Mouse (Mus musculus): ENCODE measurements around the gene Cdkn3. TPM values are rescaled to one million over a fixed set of nuclear protein-coding genes. Genes with fewer than 3 reads are reported as not detected.
"Not testable (repeated sequence)": the region's sequence is repeated elsewhere in the genome, so short reads cannot be mapped to it uniquely, and the experiment has no call there.

Gene Cdkn3
- total and polyA plus RNA-seq, 2 experiments = 0.31 TPM; not detected in 1

DNA sequence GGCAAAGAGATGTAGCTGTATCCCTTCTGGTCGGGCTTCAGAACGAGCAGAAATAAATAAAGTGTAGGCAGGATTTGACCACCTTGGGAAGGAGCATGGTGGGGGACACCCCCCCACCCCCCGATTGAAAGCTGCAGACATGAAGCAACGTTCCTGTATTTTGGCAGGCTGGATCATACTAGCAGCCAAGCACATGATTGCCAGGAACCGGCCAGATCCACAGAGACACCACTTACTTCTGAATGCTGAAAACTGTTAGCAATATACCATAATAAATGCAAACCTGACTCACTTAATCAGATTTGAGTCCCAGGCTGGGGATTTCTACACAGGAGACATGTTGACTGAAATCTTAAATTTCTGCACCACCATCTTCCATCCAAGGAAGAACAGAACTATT is 26.1 kb upstream of the Cdkn3 start:
- WGBS = 18% methylated on average over 5 of the region's 5 CpGs
- H3K4me1 ChIP-seq (ENCODE audit: control insufficient read depth, insufficient read depth, low read length) = peaks cover 6% of the 10 kb centered on the region

GRCm38 (mm10) chr14:46734761-46735455 is 25.4 kb upstream of the Cdkn3 start:
- no peak overlapping the region for H3K27ac ChIP-seq (replicated peaks; ENCODE audit: insufficient read depth, low read depth, low read length)
- no peaks in the 10 kb centered on the region for H3K79me2 ChIP-seq (ENCODE audit: control insufficient read depth, insufficient read depth, low read length)
- TF ChIP-seq POLR2A (IDR thresholded peaks at IDR 0.05; ENCODE audit: extremely low read depth, insufficient read depth, low read length) (no peak), CTCF (IDR thresholded peaks at IDR 0.05; ENCODE audit: low read depth, low read length) (no peak)
- no peak overlapping the region for H3K9ac ChIP-seq (ENCODE audit: low read depth, low read length)
- DNase-seq (ENCODE audit: extremely low read depth, low read depth, low spot score) = no peak
- no peaks in the 10 kb centered on the region for H3K27me3 ChIP-seq (ENCODE audit: control insufficient read depth, insufficient read depth, low read length)
- WGBS = 77% methylated on average over 14 of the region's 14 CpGs
- H3K36me3 ChIP-seq (ENCODE audit: control insufficient read depth, insufficient read depth, low read length) = no peaks in the 10 kb centered on the region
- H3K4me1 ChIP-seq (ENCODE audit: control insufficient read depth, insufficient read depth, low read length) = peaks cover 6% of the 10 kb centered on the region
- no peak overlapping the region for H3K4me3 ChIP-seq (ENCODE audit: insufficient read depth, low read depth, low read length)

More for the DNA sequence above, 26.1 kb upstream of the Cdkn3 start:
- no peak for DNase-seq (ENCODE audit: extremely low read depth, low read depth, low spot score)
- H3K9ac ChIP-seq (ENCODE audit: low read depth, low read length) = no peak overlapping the region
- H3K27me3 ChIP-seq (ENCODE audit: control insufficient read depth, insufficient read depth, low read length) = no peaks in the 10 kb centered on the region
- H3K79me2 ChIP-seq (ENCODE audit: control insufficient read depth, insufficient read depth, low read length) = no peaks in the 10 kb centered on the region
- no peak overlapping the region for H3K27ac ChIP-seq (replicated peaks; ENCODE audit: insufficient read depth, low read depth, low read length)
- TF ChIP-seq CTCF (IDR thresholded peaks at IDR 0.05; ENCODE audit: low read depth, low read length) (no peak), POLR2A (IDR thresholded peaks at IDR 0.05; ENCODE audit: extremely low read depth, insufficient read depth, low read length) (no peak)
- H3K4me3 ChIP-seq (ENCODE audit: insufficient read depth, low read depth, low read length) = no peak overlapping the region
- no peaks in the 10 kb centered on the region for H3K36me3 ChIP-seq (ENCODE audit: control insufficient read depth, insufficient read depth, low read length)

GRCm38 (mm10) chr14:46736366-46736765 is 24.0 kb upstream of the Cdkn3 start:
- DNase-seq (ENCODE audit: extremely low read depth, low read depth, low spot score) = no peak
- Histone ChIP-seq H3K27ac (replicated peaks; ENCODE audit: insufficient read depth, low read depth, low read length) (no peak overlapping the region), H3K27me3 (ENCODE audit: control insufficient read depth, insufficient read depth, low read length) (no peaks in the 10 kb centered on the region), H3K4me1 (ENCODE audit: control insufficient read depth, insufficient read depth, low read length) (peaks cover 6% of the 10 kb centered on the region), H3K4me3 (ENCODE audit: insufficient read depth, low read depth, low read length) (no peak overlapping the region), H3K79me2 (ENCODE audit: control insufficient read depth, insufficient read depth, low read length) (no peaks in the 10 kb centered on the region), H3K36me3 (ENCODE audit: control insufficient read depth, insufficient read depth, low read length) (no peaks in the 10 kb centered on the region), H3K9ac (ENCODE audit: low read depth, low read length) (no peak overlapping the region)
- 93% methylated on average over 4 of the region's 4 CpGs for WGBS
- no peak for TF ChIP-seq CTCF (IDR thresholded peaks at IDR 0.05; ENCODE audit: low read depth, low read length)
- TF ChIP-seq POLR2A (IDR thresholded peaks at IDR 0.05; ENCODE audit: extremely low read depth, insufficient read depth, low read length) = no peak

DNA sequence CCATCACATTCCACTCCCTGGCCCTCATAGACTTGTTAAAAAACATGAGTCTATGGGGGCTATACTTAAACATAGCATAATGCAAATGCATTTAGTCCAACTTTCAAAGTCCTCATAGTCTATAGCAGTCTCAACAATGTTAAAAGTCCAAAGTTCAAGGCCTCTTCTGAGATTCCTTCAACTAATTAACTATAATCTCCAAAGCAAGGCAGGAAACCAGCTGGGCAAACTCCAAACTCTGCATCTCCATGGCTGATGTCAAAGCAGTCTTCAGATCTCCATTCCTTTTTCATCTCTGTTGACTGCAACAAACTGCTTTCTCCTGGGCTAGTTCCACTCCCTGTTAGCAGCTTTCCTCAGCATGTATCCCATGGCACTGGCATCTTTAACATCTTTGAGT is 23.0 kb upstream of the Cdkn3 start:
- H3K4me3 ChIP-seq (ENCODE audit: insufficient read depth, low read depth, low read length); H3K36me3 ChIP-seq (ENCODE audit: control insufficient read depth, insufficient read depth, low read length); H3K9ac ChIP-seq (ENCODE audit: low read depth, low read length); DNase-seq (ENCODE audit: extremely low read depth, low read depth, low spot score); H3K27me3 ChIP-seq (ENCODE audit: control insufficient read depth, insufficient read depth, low read length); H3K27ac ChIP-seq (replicated peaks; ENCODE audit: insufficient read depth, low read depth, low read length); H3K4me1 ChIP-seq (ENCODE audit: control insufficient read depth, insufficient read depth, low read length); H3K79me2 ChIP-seq (ENCODE audit: control insufficient read depth, insufficient read depth, low read length): not testable (repeated sequence)

DNA sequence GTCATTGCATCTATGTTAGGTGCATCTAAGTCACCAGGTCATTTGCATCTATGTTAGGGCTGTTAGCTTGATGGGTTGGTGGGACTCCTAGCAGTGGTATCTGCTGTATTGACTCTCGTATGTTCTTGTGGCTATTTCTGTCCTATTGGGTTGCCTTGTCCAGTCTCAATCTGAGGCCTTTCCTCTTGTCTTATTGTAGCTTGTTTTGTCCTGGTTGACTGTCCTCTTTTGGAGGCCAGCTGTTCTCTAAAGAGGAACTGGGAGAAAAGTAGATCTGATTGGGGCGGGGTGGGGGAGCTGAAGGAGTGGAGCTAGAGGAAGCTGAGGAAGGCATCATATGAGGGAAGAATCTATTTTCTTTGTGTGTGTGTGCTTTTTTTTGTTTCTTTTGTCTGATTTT is 17.7 kb upstream of the Cdkn3 start:
- H3K79me2 ChIP-seq (ENCODE audit: control insufficient read depth, insufficient read depth, low read length) = no peaks in the 10 kb centered on the region
- H3K9ac ChIP-seq (ENCODE audit: low read depth, low read length) = no peak overlapping the region
- TF ChIP-seq CTCF (IDR thresholded peaks at IDR 0.05; ENCODE audit: low read depth, low read length) = no peak
- TF ChIP-seq POLR2A (IDR thresholded peaks at IDR 0.05; ENCODE audit: extremely low read depth, insufficient read depth, low read length) = no peak
- H3K27ac ChIP-seq (replicated peaks; ENCODE audit: insufficient read depth, low read depth, low read length) = no peak overlapping the region
- 90% methylated on average over 2 of the region's 2 CpGs for whole genome bisulfite sequencing
- no peak overlapping the region for H3K4me3 ChIP-seq (ENCODE audit: insufficient read depth, low read depth, low read length)
- H3K4me1 ChIP-seq (ENCODE audit: control insufficient read depth, insufficient read depth, low read length) = no peaks in the 10 kb centered on the region
- DNase-seq (ENCODE audit: extremely low read depth, low read depth, low spot score) = no peak
- H3K27me3 ChIP-seq (ENCODE audit: control insufficient read depth, insufficient read depth, low read length) = no peaks in the 10 kb centered on the region
- no peaks in the 10 kb centered on the region for H3K36me3 ChIP-seq (ENCODE audit: control insufficient read depth, insufficient read depth, low read length)

DNA sequence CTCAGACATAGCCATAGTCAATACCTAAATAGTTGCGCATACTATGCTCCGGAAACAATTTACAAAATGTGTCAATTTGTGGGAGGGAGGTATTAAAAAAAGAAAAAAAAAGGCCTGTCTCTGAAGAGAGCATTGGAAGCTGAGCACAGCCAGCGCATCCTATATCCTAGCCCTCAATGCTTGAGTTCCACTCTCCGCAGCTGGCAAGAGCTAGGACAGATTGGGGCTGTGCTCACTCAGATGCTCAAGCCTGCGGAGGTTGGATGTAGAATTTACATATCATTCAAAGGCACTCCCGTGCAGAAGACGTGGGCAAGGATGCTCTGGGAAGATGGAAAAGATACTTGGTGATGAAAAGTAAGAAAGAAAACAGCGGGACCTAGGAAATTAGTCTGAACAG is 14.9 kb upstream of the Cdkn3 start:
- no peaks in the 10 kb centered on the region for H3K27me3 ChIP-seq (ENCODE audit: control insufficient read depth, insufficient read depth, low read length)
- WGBS = 93% methylated on average over 8 of the region's 8 CpGs
- DNase-seq (ENCODE audit: extremely low read depth, low read depth, low spot score) = no peak
- no peaks in the 10 kb centered on the region for H3K4me1 ChIP-seq (ENCODE audit: control insufficient read depth, insufficient read depth, low read length)
- no peaks in the 10 kb centered on the region for H3K79me2 ChIP-seq (ENCODE audit: control insufficient read depth, insufficient read depth, low read length)
- H3K4me3 ChIP-seq (ENCODE audit: insufficient read depth, low read depth, low read length) = no peak overlapping the region
- no peak overlapping the region for H3K27ac ChIP-seq (replicated peaks; ENCODE audit: insufficient read depth, low read depth, low read length)
- no peaks in the 10 kb centered on the region for H3K36me3 ChIP-seq (ENCODE audit: control insufficient read depth, insufficient read depth, low read length)
- H3K9ac ChIP-seq (ENCODE audit: low read depth, low read length) = no peak overlapping the region
- TF ChIP-seq POLR2A (IDR thresholded peaks at IDR 0.05; ENCODE audit: extremely low read depth, insufficient read depth, low read length) = no peak
- TF ChIP-seq CTCF (IDR thresholded peaks at IDR 0.05; ENCODE audit: low read depth, low read length) = no peak

GRCm38 (mm10) chr14:46754371-46754770 is 6.0 kb upstream of the Cdkn3 start:
- not testable (repeated sequence) for H3K9ac ChIP-seq (ENCODE audit: low read depth, low read length); H3K4me1 ChIP-seq (ENCODE audit: control insufficient read depth, insufficient read depth, low read length); H3K36me3 ChIP-seq (ENCODE audit: control insufficient read depth, insufficient read depth, low read length); H3K27me3 ChIP-seq (ENCODE audit: control insufficient read depth, insufficient read depth, low read length); H3K4me3 ChIP-seq (ENCODE audit: insufficient read depth, low read depth, low read length); DNase-seq (ENCODE audit: extremely low read depth, low read depth, low spot score); H3K79me2 ChIP-seq (ENCODE audit: control insufficient read depth, insufficient read depth, low read length); H3K27ac ChIP-seq (replicated peaks; ENCODE audit: insufficient read depth, low read depth, low read length)
- 66% methylated on average over 9 of the region's 10 CpGs for WGBS
